Mouse (Mus musculus): ENCODE results near the gene C2cd2. TPM values are rescaled to one million over a fixed set of nuclear protein-coding genes. Genes with fewer than 3 reads are reported as not detected.

C2cd2 gene
- total and polyA plus RNA-seq, 3 experiments, result 7.7 to 14.5 (median 11.2) TPM

- Histone ChIP-seq H3K4me2 (ENCODE audit: insufficient read depth, low read depth, poor library complexity, severe bottlenecking) (no peak overlapping the region), H3K9ac (ENCODE audit: insufficient read depth, low read depth) (no peak overlapping the region), H3K4me1 (ENCODE audit: control insufficient read depth in 1 of 2, insufficient read depth in 2 of 2) (peaks cover 4 to 14% of the 10 kb centered on the region in 2 experiments; a peak in 3 of 4 replicates), H3K79me2 (replicated peaks; ENCODE audit: control insufficient read depth, extremely low read depth, insufficient read depth, poor library complexity, severe bottlenecking) (peaks cover 2% of the 10 kb centered on the region; the same call in 1 of the 2 replicates), H3K36me3 (replicated peaks in 1 of 2; ENCODE audit: control insufficient read depth in 1 of 2, insufficient read depth in 1 of 2, low read length in 1 of 2) (peaks cover 62 to 93% of the 10 kb centered on the region in 2 experiments), H3K4me3 (replicated peaks in 1 of 3; ENCODE audit: low read depth in 2 of 3, low read length in 2 of 3, poor library complexity in 1 of 3) (no peak overlapping the region), H3K27me3 (replicated peaks) (no peaks in the 10 kb centered on the region), H3K27ac (ENCODE audit: insufficient read depth, low read depth) (no peak overlapping the region), H3K9me3 (replicated peaks; ENCODE audit: low read length) (no peaks in the 10 kb centered on the region)
- in situ Hi-C loops (cut with MboI; ENCODE audit: low pct_ligation_motif_present, low pct_unique_long_range_greater_than_20kb, low sequenced_read_pairs), result no loop called here
- dilution Hi-C loops (cut with MboI; ENCODE audit: extremely low pct_ligation_motif_present, extremely low pct_unique_long_range_greater_than_20kb, low sequenced_read_pairs), result no loop called here
- DNase-seq (ENCODE audit: extremely low read depth), result no peak
- TF ChIP-seq MYC (IDR thresholded peaks at IDR 0.05; ENCODE audit: low read depth, low read length) (no peak), MEF2A (IDR thresholded peaks at IDR 0.05; ENCODE audit: borderline replicate concordance, low read depth, low read length) (no peak), RAD21 (IDR thresholded peaks at IDR 0.05; ENCODE audit: low read depth, low read length) (no peak), TBP (conservative IDR thresholded peaks at IDR 0.05; ENCODE audit: low read depth, low read length) (no peak), MAX (IDR thresholded peaks at IDR 0.05; ENCODE audit: low read length) (no peak), EP300 (IDR thresholded peaks at IDR 0.05; ENCODE audit: low read length) (no peak), NELFE (IDR thresholded peaks at IDR 0.05; ENCODE audit: low read depth, low read length) (no peak), MXI1 (IDR thresholded peaks at IDR 0.05; ENCODE audit: low read depth, low read length) (no peak), ZKSCAN1 (IDR thresholded peaks at IDR 0.05; ENCODE audit: borderline replicate concordance, low read depth, low read length) (no peak), MAZ (IDR thresholded peaks at IDR 0.05; ENCODE audit: low read depth, low read length) (no peak)
Observed at GRCm38 (mm10) chr16:97952801-97953200, 9.6 kb downstream of the C2cd2 start.

- Histone ChIP-seq H3K36me3 (replicated peaks in 1 of 2; ENCODE audit: control insufficient read depth in 1 of 2, insufficient read depth in 1 of 2, low read length in 1 of 2) (peaks cover 58 to 89% of the 10 kb centered on the region in 2 experiments), H3K79me2 (replicated peaks; ENCODE audit: control insufficient read depth, extremely low read depth, insufficient read depth, poor library complexity, severe bottlenecking) (no peaks in the 10 kb centered on the region), H3K4me2 (ENCODE audit: insufficient read depth, low read depth, poor library complexity, severe bottlenecking) (no peak overlapping the region), H3K4me3 (replicated peaks in 1 of 3; ENCODE audit: low read depth in 2 of 3, low read length in 2 of 3, poor library complexity in 1 of 3) (no peak overlapping the region), H3K9ac (ENCODE audit: insufficient read depth, low read depth) (no peak overlapping the region), H3K27me3 (replicated peaks) (no peaks in the 10 kb centered on the region), H3K27ac (ENCODE audit: insufficient read depth, low read depth) (no peak overlapping the region), H3K4me1 (ENCODE audit: control insufficient read depth in 1 of 2, insufficient read depth in 2 of 2) (peaks cover 3 to 9% of the 10 kb centered on the region in 2 experiments; a peak in 2 of 4 replicates), H3K9me3 (replicated peaks; ENCODE audit: low read length) (no peaks in the 10 kb centered on the region)
- dilution Hi-C loops (cut with MboI; ENCODE audit: extremely low pct_ligation_motif_present, extremely low pct_unique_long_range_greater_than_20kb, low sequenced_read_pairs) (no loop called here), in situ Hi-C loops (cut with MboI; ENCODE audit: low pct_ligation_motif_present, low pct_unique_long_range_greater_than_20kb, low sequenced_read_pairs) (no loop called here)
- DNase-seq (ENCODE audit: extremely low read depth), result no peak
- TF ChIP-seq RAD21 (IDR thresholded peaks at IDR 0.05; ENCODE audit: low read depth, low read length) (no peak), TBP (conservative IDR thresholded peaks at IDR 0.05; ENCODE audit: low read depth, low read length) (no peak), EP300 (IDR thresholded peaks at IDR 0.05; ENCODE audit: low read length) (no peak), UBTF (IDR thresholded peaks at IDR 0.05; ENCODE audit: low read depth, low read length) (no peak), ZMIZ1 (IDR thresholded peaks at IDR 0.05; ENCODE audit: low read depth, low read length) (no peak), E2F4 (IDR thresholded peaks at IDR 0.05; ENCODE audit: insufficient replicate concordance, low read depth, low read length) (no peak), MEF2A (IDR thresholded peaks at IDR 0.05; ENCODE audit: borderline replicate concordance, low read depth, low read length) (no peak), PAX5 (IDR thresholded peaks at IDR 0.05; ENCODE audit: low read length) (no peak), SMC3 (IDR thresholded peaks at IDR 0.05; ENCODE audit: low read depth, low read length) (no peak), ETS1 (conservative IDR thresholded peaks at IDR 0.05; ENCODE audit: low read depth, low read length) (no peak), RCOR1 (conservative IDR thresholded peaks at IDR 0.05; ENCODE audit: low read depth, low read length) (no peak), USF1 (IDR thresholded peaks at IDR 0.05; ENCODE audit: low read depth, low read length) (no peak), MAX (IDR thresholded peaks at IDR 0.05; ENCODE audit: low read length) (no peak), MXI1 (IDR thresholded peaks at IDR 0.05; ENCODE audit: low read depth, low read length) (no peak), ZC3H11A (IDR thresholded peaks at IDR 0.05; ENCODE audit: low read depth, low read length) (no peak)
Observed at GRCm38 (mm10) chr16:97952371-97952770, 10.0 kb downstream of the C2cd2 start.

Measured in CH12.LX (cell line).